Mouse (Mus musculus): ENCODE measurements at regions not wholly inside any gene's neighbourhood (a gene's known extent, or its start where the extent isn't known, plus 50 kb on each side); places are given as distances from the start of the nearest gene placed in this dataset.

DNA sequence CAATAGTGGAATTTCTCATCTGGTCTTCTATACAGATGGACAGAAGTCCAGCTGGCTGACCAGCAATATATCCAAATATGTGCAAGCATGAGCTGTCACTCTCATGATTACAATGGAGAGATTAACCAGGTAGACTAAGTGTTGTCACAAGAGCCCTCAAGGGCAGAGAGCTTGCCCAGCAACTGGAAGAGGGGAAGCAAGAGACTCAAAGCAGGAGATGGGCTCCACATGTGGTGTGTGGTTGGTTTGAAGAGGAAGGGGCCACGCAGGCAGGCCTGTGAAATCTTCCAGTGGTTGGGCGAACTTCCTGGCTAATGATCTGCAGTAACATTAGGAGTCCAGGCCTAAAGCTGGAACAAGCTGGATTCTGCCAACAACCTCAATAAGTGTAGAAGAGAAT, 268.1 kb downstream of the Dhx35 start:
- TF ChIP-seq CTCF (IDR thresholded peaks at IDR 0.05; ENCODE audit: extremely low read depth, insufficient read depth, insufficient read length, insufficient replicate concordance) (no peak), POLR2A (IDR thresholded peaks at IDR 0.05; ENCODE audit: low read depth, low read length) (no peak)
